Mouse (Mus musculus): ENCODE measurements around the gene Kbtbd3. TPM values are rescaled to one million over a fixed set of nuclear protein-coding genes. Genes with fewer than 3 reads are reported as not detected.

Gene Kbtbd3
- total RNA-seq, 2 experiments from 2014 or later, result 8.0 to 8.9 TPM

Small RNAs within 50 kb of the gene (microRNA-seq; reads per million reads assigned to microRNA genes)
- gene Gm22195 (ENCODE audit: borderline number of aligned reads in 2 of 2), result 0 reads per million in 2 experiments
- 0 reads per million in 2 experiments for gene Gm23992 (ENCODE audit: borderline number of aligned reads in 2 of 2)

Other genes with a start within 250 kb of the Kbtbd3 start
- 10 to 100 TPM; 19.0 to 19.7 TPM for gene Aasdhppt, start 362 bp upstream of the Kbtbd3 start, total RNA-seq (2021)
- gene Msantd4, start 66.7 kb downstream of the Kbtbd3 start, total RNA-seq (2021), result 10 to 100 TPM; 39.5 to 40.9 TPM